Mouse (Mus musculus) heart, embryonic 16.5 days (tissue): ENCODE results near the gene Prkn. TPM values are rescaled to one million over a fixed set of nuclear protein-coding genes. Genes with fewer than 3 reads are reported as not detected.

Experiments used
- ATAC-seq: fragments of 200-750 bp; cut with Nextera tagmentation; replicated peaks from 2 replicates; pipeline ENCODE4 v1.8.0; 2017; ENCODE audit warnings: moderate number of reproducible peaks; ENCODE audit not compliant: insufficient read depth, low FRiP score; ENCODE audit errors: extremely low read depth
- H3K27ac ChIP-seq: fragments of 300-500 bp; sonication (generic); 2 replicates; pipeline ENCODE4 v1.5.1; 2014; ENCODE audit warnings: mild to moderate bottlenecking, low read length, control low read depth, moderate library complexity
- H3K27me3 ChIP-seq: fragments of 300-500 bp; sonication (generic); 2 replicates; pipeline ENCODE4 v1.6.1; 2014; ENCODE audit warnings: low read length, mixed read lengths; ENCODE audit not compliant: control insufficient read depth, insufficient read depth
- H3K36me3 ChIP-seq: fragments of 300-500 bp; sonication (generic); 2 replicates; pipeline ENCODE4 v1.6.1; 2014; ENCODE audit not compliant: control insufficient read depth, insufficient read depth
- H3K4me1 ChIP-seq: fragments of 300-500 bp; sonication (generic); 2 replicates; pipeline ENCODE4 v1.6.1; 2014; ENCODE audit warnings: low read length, mixed read lengths; ENCODE audit not compliant: control insufficient read depth, insufficient read depth
- H3K4me2 ChIP-seq: fragments of 300-500 bp; sonication (generic); 2 replicates; pipeline ENCODE4 v1.6.1; 2014; ENCODE audit warnings: low read depth, mild to moderate bottlenecking, control low read depth, low read length
- H3K4me3 ChIP-seq: fragments of 300-500 bp; sonication (generic); 2 replicates; pipeline ENCODE4 v1.5.1; 2014; ENCODE audit warnings: mild to moderate bottlenecking, control low read depth, low read length
- H3K9ac ChIP-seq: fragments of 300-500 bp; sonication (generic); 2 replicates; pipeline ENCODE4 v1.6.1; 2014; ENCODE audit warnings: low read length, control low read depth
- H3K9me3 ChIP-seq: fragments of 300-500 bp; sonication (generic); replicated peaks from 2 replicates; pipeline ENCODE4 v1.6.1; 2016; ENCODE audit warnings: low read length; ENCODE audit not compliant: control insufficient read depth
- WGBS: fragments of 180-500 bp; shearing (Covaris S2); extraction: QIAGEN DNeasy Blood & Tissue Kit; methylation state at CpG from one replicate; pipeline ENCODE4 v1.1.7; 2014; 5-methylcytosine and 5-hydroxymethylcytosine counted together
- polyA plus RNA-seq: library from polyadenylated mRNA; unstranded; fragments of >200 nt; fragmentation: Nextera tagmentation; extraction: Ambion mirVana; gene quantifications from 2 replicates; pipeline ENCODE4 v1.2.1, GENCODE M21; 2015

Gene Prkn
- polyA plus RNA-seq, 1 experiment from 2014 or later = 2.4 TPM

- Histone ChIP-seq H3K9ac (no peak overlapping the region), H3K4me2 (no peak overlapping the region), H3K4me1 (no peaks in the 10 kb centered on the region), H3K36me3 (no peaks in the 10 kb centered on the region), H3K27me3 (no peaks in the 10 kb centered on the region), H3K4me3 (no peak overlapping the region), H3K27ac (no peak overlapping the region), H3K9me3 (no peaks in the 10 kb centered on the region)
- ATAC-seq = no peak
- 72% methylated on average over 1 of the region's 1 CpGs for WGBS
Measured at GRCm38 (mm10) chr17:11127217-11127616, 287.0 kb downstream of the Prkn start.

- WGBS = 80% methylated on average over 4 of the region's 4 CpGs
- Histone ChIP-seq H3K9ac (no peak overlapping the region), H3K27me3 (no peaks in the 10 kb centered on the region), H3K4me2 (no peak overlapping the region), H3K4me1 (no peaks in the 10 kb centered on the region), H3K4me3 (no peak overlapping the region), H3K27ac (no peak overlapping the region), H3K9me3 (no peaks in the 10 kb centered on the region), H3K36me3 (no peaks in the 10 kb centered on the region)
- ATAC-seq = no peak
Measured at GRCm38 (mm10) chr17:11130919-11131318, 290.7 kb downstream of the Prkn start.

- WGBS = 80% methylated on average over 5 of the region's 5 CpGs
- no peaks in the 10 kb centered on the region for H3K4me1 ChIP-seq
- H3K27me3 ChIP-seq = no peaks in the 10 kb centered on the region
- no peaks in the 10 kb centered on the region for H3K36me3 ChIP-seq
- no peak overlapping the region for H3K4me2 ChIP-seq
- no peak for ATAC-seq
- H3K27ac ChIP-seq = no peak overlapping the region
- no peak overlapping the region for H3K4me3 ChIP-seq
- H3K9ac ChIP-seq = no peak overlapping the region
- H3K9me3 ChIP-seq = no peaks in the 10 kb centered on the region
Measured at GRCm38 (mm10) chr17:11142321-11142720, 302.1 kb downstream of the Prkn start.

- 75% methylated on average over 3 of the region's 3 CpGs for WGBS
- H3K9ac ChIP-seq = no peak overlapping the region
- no peaks in the 10 kb centered on the region for H3K36me3 ChIP-seq
Measured at GRCm38 (mm10) chr17:11156119-11156518, 315.9 kb downstream of the Prkn start.

GRCm38 (mm10) chr17:11157536-11157935, 317.4 kb downstream of the Prkn start:
- Histone ChIP-seq H3K27ac (no peak overlapping the region), H3K9me3 (no peaks in the 10 kb centered on the region), H3K4me2 (no peak overlapping the region), H3K9ac (no peak overlapping the region), H3K4me3 (no peak overlapping the region), H3K4me1 (no peaks in the 10 kb centered on the region), H3K36me3 (no peaks in the 10 kb centered on the region), H3K27me3 (no peaks in the 10 kb centered on the region)
- 66% methylated on average over 7 of the region's 7 CpGs for WGBS
- no peak for ATAC-seq

More at GRCm38 (mm10) chr17:11156119-11156518, 315.9 kb downstream of the Prkn start:
- Histone ChIP-seq H3K27ac (no peak overlapping the region), H3K4me2 (no peak overlapping the region), H3K9me3 (no peaks in the 10 kb centered on the region), H3K4me1 (no peaks in the 10 kb centered on the region), H3K27me3 (no peaks in the 10 kb centered on the region), H3K4me3 (no peak overlapping the region)
- ATAC-seq = no peak

- Histone ChIP-seq H3K4me2 (no peak overlapping the region), H3K27ac (no peak overlapping the region), H3K36me3 (no peaks in the 10 kb centered on the region), H3K4me1 (no peaks in the 10 kb centered on the region), H3K9me3 (no peaks in the 10 kb centered on the region), H3K9ac (no peak overlapping the region), H3K4me3 (no peak overlapping the region), H3K27me3 (no peaks in the 10 kb centered on the region)
- 79% methylated on average over 1 of the region's 1 CpGs for WGBS
- ATAC-seq = no peak
Measured at GRCm38 (mm10) chr17:11161436-11161835, 321.3 kb downstream of the Prkn start.

- H3K4me2 ChIP-seq = no peak overlapping the region
- 74% methylated on average over 3 of the region's 3 CpGs for WGBS
- H3K9me3 ChIP-seq = no peaks in the 10 kb centered on the region
- no peak overlapping the region for H3K4me3 ChIP-seq
- no peak overlapping the region for H3K9ac ChIP-seq
- H3K27ac ChIP-seq = no peak overlapping the region
- H3K36me3 ChIP-seq = no peaks in the 10 kb centered on the region
- no peaks in the 10 kb centered on the region for H3K4me1 ChIP-seq
- no peaks in the 10 kb centered on the region for H3K27me3 ChIP-seq
- ATAC-seq = no peak
Measured at GRCm38 (mm10) chr17:11162770-11163169, 322.6 kb downstream of the Prkn start.

GRCm38 (mm10) chr17:11187356-11187755, 347.2 kb downstream of the Prkn start:
- H3K4me3 ChIP-seq = no peak overlapping the region
- no peak overlapping the region for H3K9ac ChIP-seq
- no peaks in the 10 kb centered on the region for H3K4me1 ChIP-seq
- no peaks in the 10 kb centered on the region for H3K27me3 ChIP-seq
- no peaks in the 10 kb centered on the region for H3K9me3 ChIP-seq
- ATAC-seq = no peak
- no peak overlapping the region for H3K4me2 ChIP-seq
- H3K36me3 ChIP-seq = no peaks in the 10 kb centered on the region
- no peak overlapping the region for H3K27ac ChIP-seq

GRCm38 (mm10) chr17:11188494-11188893, 348.3 kb downstream of the Prkn start:
- H3K9ac ChIP-seq = no peak overlapping the region
- H3K4me3 ChIP-seq = no peak overlapping the region

GRCm38 (mm10) chr17:11190306-11190705, 350.1 kb downstream of the Prkn start:
- Histone ChIP-seq H3K9me3 (no peaks in the 10 kb centered on the region), H3K4me2 (no peak overlapping the region), H3K27ac (no peak overlapping the region), H3K4me1 (no peaks in the 10 kb centered on the region), H3K9ac (no peak overlapping the region), H3K36me3 (no peaks in the 10 kb centered on the region), H3K4me3 (no peak overlapping the region), H3K27me3 (no peaks in the 10 kb centered on the region)
- 64% methylated on average over 2 of the region's 2 CpGs for WGBS
- ATAC-seq = no peak

More at GRCm38 (mm10) chr17:11188494-11188893, 348.3 kb downstream of the Prkn start:
- H3K27me3 ChIP-seq = no peaks in the 10 kb centered on the region
- no peaks in the 10 kb centered on the region for H3K9me3 ChIP-seq
- H3K4me2 ChIP-seq = no peak overlapping the region
- WGBS = 64% methylated on average over 4 of the region's 4 CpGs
- no peaks in the 10 kb centered on the region for H3K4me1 ChIP-seq
- ATAC-seq = no peak
- H3K27ac ChIP-seq = no peak overlapping the region
- no peaks in the 10 kb centered on the region for H3K36me3 ChIP-seq
